Mouse (Mus musculus): ENCODE results near the gene Cbr4.

Cbr4 gene

GRCm38 (mm10) chr8:61539828-61540500, 52.4 kb downstream of the Cbr4 start:
- intact Hi-C loops (cut with DNase I): loop anchor here (2.0 to 10.0 kb wide), 3 partner anchors 147 to 525 kb away; no protein-coding TSS in a partner anchor

- intact Hi-C loops (cut with DNase I): no loop called here
Measured at GRCm38 (mm10) chr8:61549585-61549984, 62.1 kb downstream of the Cbr4 start.

GRCm38 (mm10) chr8:61550006-61550748, 62.6 kb downstream of the Cbr4 start:
- intact Hi-C loops (cut with DNase I): loop anchor here (5.0 kb wide), 1 partner anchor 42 kb away; no protein-coding TSS in a partner anchor

- intact Hi-C loops (cut with DNase I): loop anchor here (5.0 kb wide), 1 partner anchor 40 kb away; no protein-coding TSS in a partner anchor
Measured at GRCm38 (mm10) chr8:61552221-61552620, 64.7 kb downstream of the Cbr4 start.

GRCm38 (mm10) chr8:61552755-61553402, 65.3 kb downstream of the Cbr4 start:
- intact Hi-C loops (cut with DNase I): loop anchor here (5.0 kb wide), 1 partner anchor 39 kb away; no protein-coding TSS in a partner anchor

GRCm38 (mm10) chr8:61555343-61555742, 67.8 kb downstream of the Cbr4 start:
- intact Hi-C loops (cut with DNase I): no loop called here

GRCm38 (mm10) chr8:61556219-61556618, 68.7 kb downstream of the Cbr4 start:
- intact Hi-C loops (cut with DNase I): no loop called here

All from adrenal gland (tissue).